11 mouse cellular contexts compared by ENCODE assay signal in the genomic region with DNA sequence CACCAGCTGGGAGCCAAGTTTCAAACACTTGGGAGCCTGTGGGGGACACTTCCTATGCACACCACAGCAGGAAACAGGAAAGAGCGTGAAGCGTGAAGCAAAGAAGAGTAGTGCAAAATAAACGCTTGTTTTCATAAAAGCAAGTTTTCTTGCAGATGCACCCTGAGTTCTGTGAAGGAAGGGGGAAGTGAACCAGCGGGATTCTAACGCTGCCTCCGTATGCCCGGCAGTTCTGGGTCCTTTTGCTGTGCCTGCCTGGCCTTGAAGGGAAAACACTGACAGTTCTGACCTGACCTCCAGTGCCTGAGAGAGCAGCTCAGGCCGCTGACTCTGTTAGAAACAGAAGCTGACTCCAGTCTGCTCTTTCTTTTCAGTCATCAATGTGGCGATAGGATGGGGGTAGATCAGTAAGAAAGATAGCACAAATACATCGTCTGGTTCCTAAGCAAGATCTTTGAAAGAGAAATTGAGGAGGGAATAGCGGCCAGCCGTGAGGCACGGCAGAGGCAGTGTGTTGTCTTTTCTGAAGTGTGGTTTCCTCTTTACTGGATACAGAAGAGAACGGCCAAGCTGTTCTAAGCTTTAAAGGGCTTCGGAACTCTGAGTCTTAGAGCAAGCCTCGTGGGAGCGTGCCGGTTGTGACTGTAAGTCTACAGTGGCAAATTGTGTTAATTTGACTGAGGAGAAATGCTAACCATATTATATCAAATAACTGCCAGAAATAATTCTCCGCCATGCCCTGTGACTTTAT.
DNase-seq lines count a peak whose midpoint lies in the region; ATAC-seq and TF ChIP-seq lines count a peak whose summit lies in the region.
"Had no signal": no experiment of that assay in that cellular context is flagged by ENCODE, and none has a peak within 500 bp of the region (broad histone marks: within the 10 kb centered on the region; RNA-seq: fewer than 3 reads in every experiment).

No protein-coding gene starts in this region.

- H3K4me3 ChIP-seq in forebrain, embryonic 14.5 days (ENCODE audit: low read depth, low read length): no peak overlapping the region
- H3K4me3 ChIP-seq in forebrain, embryonic 11.5 days (ENCODE audit: low read depth, low read length): no peak overlapping the region
- H3K4me3 ChIP-seq in lung, postnatal 0 days (ENCODE audit: low read depth, low read length): no peak overlapping the region
- no peak overlapping the region for H3K4me3 ChIP-seq in embryonic facial prominence, embryonic 14.5 days (ENCODE audit: low read depth, low read length)
- H3K4me3 ChIP-seq in neural tube, embryonic 15.5 days (replicated peaks): no peak overlapping the region
- H3K4me3 ChIP-seq: stomach, embryonic 15.5 days had no signal

- 0 out of 2 replicates have a peak overlapping the region, but pooled peaks have one; percentile 1 for H3K27ac ChIP-seq in forebrain, embryonic 14.5 days (ENCODE audit: low read depth, low read length)
- H3K27ac ChIP-seq in forebrain, embryonic 11.5 days (ENCODE audit: low read depth, low read length): no peak overlapping the region
- peak overlapping the region; percentile 51 for H3K27ac ChIP-seq in lung, postnatal 0 days (ENCODE audit: low read length)
- peak overlapping the region; percentile 39 for H3K27ac ChIP-seq in embryonic facial prominence, embryonic 14.5 days (replicated peaks; ENCODE audit: low read depth, low read length)
- peak overlapping the region; percentile 45; the same call in 1 of the 2 replicates for H3K27ac ChIP-seq in neural tube, embryonic 15.5 days (replicated peaks)
- H3K27ac ChIP-seq: liver, embryonic 14.5 days; stomach, embryonic 15.5 days had no signal

- H3K4me2 ChIP-seq in forebrain, embryonic 14.5 days (ENCODE audit: low read length): no peak overlapping the region
- no peak overlapping the region for H3K4me2 ChIP-seq in forebrain, embryonic 11.5 days (ENCODE audit: low read depth, low read length, severe bottlenecking)
- 0 out of 2 replicates have a peak overlapping the region, but pooled peaks have one; percentile 5 for H3K4me2 ChIP-seq in lung, postnatal 0 days (replicated peaks; ENCODE audit: low read depth, low read length)
- H3K4me2 ChIP-seq in embryonic facial prominence, embryonic 14.5 days (ENCODE audit: low read depth, low read length): peak overlapping the region; percentile 11; the same call in 1 of the 2 replicates
- H3K4me2 ChIP-seq in neural tube, embryonic 15.5 days: no peak overlapping the region
- H3K4me2 ChIP-seq: stomach, embryonic 15.5 days had no signal

- TF ChIP-seq EP300 in lung, postnatal 0 days (IDR thresholded peaks at IDR 0.05): no peak

- peaks cover 12% of the 10 kb centered on the region for H3K4me1 ChIP-seq in forebrain, embryonic 14.5 days (ENCODE audit: control insufficient read depth, insufficient read depth, low read length)
- H3K4me1 ChIP-seq in forebrain, embryonic 11.5 days (replicated peaks; ENCODE audit: control insufficient read depth, insufficient read depth, low read length): 0 out of 2 replicates have a peak, but pooled peaks cover 3% of the 10 kb centered on the region
- peaks cover 10% of the 10 kb centered on the region; the same call in 1 of the 2 replicates for H3K4me1 ChIP-seq in lung, postnatal 0 days (ENCODE audit: insufficient read depth, low read depth, low read length)
- H3K4me1 ChIP-seq in embryonic facial prominence, embryonic 14.5 days (ENCODE audit: control insufficient read depth, insufficient read depth, low read length): peaks cover 20% of the 10 kb centered on the region
- H3K4me1 ChIP-seq in neural tube, embryonic 15.5 days: peaks cover 17% of the 10 kb centered on the region

- no peak for ATAC-seq in forebrain, embryonic 14.5 days
- ATAC-seq in forebrain, embryonic 11.5 days (replicated peaks; ENCODE audit: low FRiP score): no peak
- no peak for ATAC-seq in lung, postnatal 0 days
- ATAC-seq in embryonic facial prominence, embryonic 14.5 days (ENCODE audit: low read depth): no peak
- no peak for ATAC-seq in neural tube, embryonic 15.5 days (ENCODE audit: low FRiP score)

- TF ChIP-seq CTCF in lung, postnatal 0 days (IDR thresholded peaks at IDR 0.05): no peak

- WGBS in forebrain, embryonic 14.5 days: 75% methylated on average over 19 of the region's 19 CpGs
- 70% methylated on average over 19 of the region's 19 CpGs for WGBS in forebrain, embryonic 11.5 days
- WGBS in lung, postnatal 0 days: 49% methylated on average over 19 of the region's 19 CpGs
- whole genome bisulfite sequencing in embryonic facial prominence, embryonic 14.5 days: 32% methylated on average over 19 of the region's 19 CpGs
- 60% methylated on average over 19 of the region's 19 CpGs for WGBS in neural tube, embryonic 15.5 days

- no peaks in the 10 kb centered on the region for H3K27me3 ChIP-seq in forebrain, embryonic 14.5 days (replicated peaks; ENCODE audit: control insufficient read depth, insufficient read depth, low read length)
- H3K27me3 ChIP-seq in forebrain, embryonic 11.5 days (ENCODE audit: control insufficient read depth, insufficient read depth, low read length): no peaks in the 10 kb centered on the region
- H3K27me3 ChIP-seq in lung, postnatal 0 days (replicated peaks; ENCODE audit: insufficient read depth, low read length): no peaks in the 10 kb centered on the region
- no peaks in the 10 kb centered on the region for H3K27me3 ChIP-seq in embryonic facial prominence, embryonic 14.5 days (replicated peaks; ENCODE audit: control insufficient read depth, insufficient read depth, low read length)
- no peaks in the 10 kb centered on the region for H3K27me3 ChIP-seq in neural tube, embryonic 15.5 days (replicated peaks)
- H3K27me3 ChIP-seq: stomach, embryonic 15.5 days had no signal

- H3K36me3 ChIP-seq in forebrain, embryonic 14.5 days (ENCODE audit: control insufficient read depth, insufficient read depth, low read length): no peaks in the 10 kb centered on the region
- no peaks in the 10 kb centered on the region for H3K36me3 ChIP-seq in forebrain, embryonic 11.5 days (ENCODE audit: control insufficient read depth, insufficient read depth, low read length)
- H3K36me3 ChIP-seq in lung, postnatal 0 days (ENCODE audit: insufficient read depth, low read length): no peaks in the 10 kb centered on the region
- no peaks in the 10 kb centered on the region for H3K36me3 ChIP-seq in embryonic facial prominence, embryonic 14.5 days (ENCODE audit: control insufficient read depth, insufficient read depth, low read length)
- H3K36me3 ChIP-seq in neural tube, embryonic 15.5 days: no peaks in the 10 kb centered on the region

- no peak for DNase-seq in forebrain, embryonic 14.5 days (ENCODE audit: low spot score)
- DNase-seq in forebrain, embryonic 11.5 days (ENCODE audit: low spot score): no peak
- DNase-seq in lung, postnatal 0 days (ENCODE audit: low spot score): peak; percentile 49
- DNase-seq in lung, postnatal 14 days: no peak
- DNase-seq in embryonic facial prominence, embryonic 14.5 days (ENCODE audit: low spot score): no peak
- DNase-seq in layer of hippocampus, adult 18-20 months (ENCODE audit: low spot score in 2 of 2): no peak
- DNase-seq in cerebellum, adult 9-10 months: no peak
- DNase-seq: gastrocnemius, postnatal 36 days had no signal

- H3K9ac ChIP-seq in forebrain, embryonic 14.5 days (ENCODE audit: low read length): no peak overlapping the region
- no peak overlapping the region for H3K9ac ChIP-seq in forebrain, embryonic 11.5 days (ENCODE audit: low read length)
- no peak overlapping the region for H3K9ac ChIP-seq in lung, postnatal 0 days (replicated peaks; ENCODE audit: low read depth)
- no peak overlapping the region for H3K9ac ChIP-seq in embryonic facial prominence, embryonic 14.5 days (ENCODE audit: low read depth, low read length)
- H3K9ac ChIP-seq in neural tube, embryonic 15.5 days (replicated peaks): no peak overlapping the region
- H3K9ac ChIP-seq: liver, embryonic 14.5 days; stomach, embryonic 15.5 days had no signal

- H3K9me3 ChIP-seq in forebrain, embryonic 14.5 days (replicated peaks; ENCODE audit: control insufficient read depth, low read length): no peaks in the 10 kb centered on the region
- H3K9me3 ChIP-seq in forebrain, embryonic 11.5 days (ENCODE audit: control insufficient read depth, low read length): no peaks in the 10 kb centered on the region
- no peaks in the 10 kb centered on the region for H3K9me3 ChIP-seq in lung, postnatal 0 days (ENCODE audit: low read length)
- no peaks in the 10 kb centered on the region for H3K9me3 ChIP-seq in embryonic facial prominence, embryonic 14.5 days (ENCODE audit: control insufficient read depth, low read length)
- no peaks in the 10 kb centered on the region for H3K9me3 ChIP-seq in neural tube, embryonic 15.5 days (replicated peaks)
- H3K9me3 ChIP-seq: stomach, embryonic 15.5 days had no signal

Comparison
In these comparisons a context has a peak if more than half of its experiments do, and no peak if none do; other contexts are left out.
1. H3K4me2 ChIP-seq: peak in lung, postnatal 0 days (single experiment) and embryonic facial prominence, embryonic 14.5 days (single experiment); none in forebrain, embryonic 14.5 days (single experiment), forebrain, embryonic 11.5 days (single experiment) and neural tube, embryonic 15.5 days (single experiment).